Mouse (Mus musculus): Measurements from ENCODE around the gene Lin54. TPM values are rescaled to one million over a fixed set of nuclear protein-coding genes. Genes with fewer than 3 reads are reported as not detected.
"Not testable (repeated sequence)": the region's sequence is repeated elsewhere in the genome, so short reads cannot be mapped to it uniquely, and the experiment has no call there.

The Lin54 gene
- polyA plus RNA-seq, 1 experiment from 2014 or later, result 11.5 TPM

- Histone ChIP-seq H3K27ac (replicated peaks; ENCODE audit: low read depth, low read length) (no peak overlapping the region), H3K36me3 (ENCODE audit: control insufficient read depth, insufficient read depth, low read length) (peaks cover 5% of the 10 kb centered on the region; the same call in 1 of the 2 replicates), H3K9me3 (ENCODE audit: control insufficient read depth, low read length) (no peaks in the 10 kb centered on the region), H3K27me3 (ENCODE audit: control insufficient read depth, insufficient read depth, low read length) (no peaks in the 10 kb centered on the region), H3K4me3 (replicated peaks; ENCODE audit: low read depth, low read length) (no peak overlapping the region), H3K4me2 (ENCODE audit: low read length) (no peak overlapping the region), H3K4me1 (ENCODE audit: control insufficient read depth, insufficient read depth, low read length) (no peaks in the 10 kb centered on the region), H3K9ac (replicated peaks; ENCODE audit: low read length) (no peak overlapping the region)
- 97% methylated on average over 4 of the region's 4 CpGs for WGBS
- ATAC-seq (ENCODE audit: low FRiP score, low TSS enrichment) (no peak), DNase-seq (no peak)
Observed at GRCm38 (mm10) chr5:100437086-100437485, 63.4 kb downstream of the Lin54 start.

- Histone ChIP-seq H3K27me3 (ENCODE audit: control insufficient read depth, insufficient read depth, low read length) (no peaks in the 10 kb centered on the region), H3K9me3 (ENCODE audit: control insufficient read depth, low read length) (no peaks in the 10 kb centered on the region), H3K27ac (replicated peaks; ENCODE audit: low read depth, low read length) (no peak overlapping the region), H3K4me2 (ENCODE audit: low read length) (no peak overlapping the region), H3K36me3 (ENCODE audit: control insufficient read depth, insufficient read depth, low read length) (peaks cover 18% of the 10 kb centered on the region), H3K9ac (replicated peaks; ENCODE audit: low read length) (no peak overlapping the region), H3K4me1 (ENCODE audit: control insufficient read depth, insufficient read depth, low read length) (peaks cover 26% of the 10 kb centered on the region), H3K4me3 (replicated peaks; ENCODE audit: low read depth, low read length) (no peak overlapping the region)
- DNase-seq (no peak), ATAC-seq (ENCODE audit: low FRiP score, low TSS enrichment) (no peak)
- 72% methylated on average over 2 of the region's 2 CpGs for WGBS
Observed at GRCm38 (mm10) chr5:100430966-100431365, 69.5 kb downstream of the Lin54 start.

GRCm38 (mm10) chr5:100430076-100430390, 70.4 kb downstream of the Lin54 start:
- Histone ChIP-seq H3K9me3 (ENCODE audit: control insufficient read depth, low read length) (no peaks in the 10 kb centered on the region), H3K4me3 (replicated peaks; ENCODE audit: low read depth, low read length) (peak overlapping the region; percentile 78), H3K4me1 (ENCODE audit: control insufficient read depth, insufficient read depth, low read length) (peaks cover 26% of the 10 kb centered on the region), H3K27ac (replicated peaks; ENCODE audit: low read depth, low read length) (peak overlapping the region; percentile 83), H3K9ac (replicated peaks; ENCODE audit: low read length) (peak overlapping the region; percentile 89), H3K27me3 (ENCODE audit: control insufficient read depth, insufficient read depth, low read length) (no peaks in the 10 kb centered on the region), H3K4me2 (ENCODE audit: low read length) (peak overlapping the region; percentile 68), H3K36me3 (ENCODE audit: control insufficient read depth, insufficient read depth, low read length) (peaks cover 23% of the 10 kb centered on the region)
- DNase-seq (peak; percentile 25), ATAC-seq (ENCODE audit: low FRiP score, low TSS enrichment) (no peak)
- 5% methylated on average over 11 of the region's 11 CpGs for WGBS

GRCm38 (mm10) chr5:100429344-100430075, 70.9 kb downstream of the Lin54 start:
- Histone ChIP-seq H3K9me3 (ENCODE audit: control insufficient read depth, low read length) (no peaks in the 10 kb centered on the region), H3K4me2 (ENCODE audit: low read length) (peak overlapping the region; percentile 68), H3K27me3 (ENCODE audit: control insufficient read depth, insufficient read depth, low read length) (no peaks in the 10 kb centered on the region), H3K4me3 (replicated peaks; ENCODE audit: low read depth, low read length) (peak overlapping the region; percentile 78), H3K9ac (replicated peaks; ENCODE audit: low read length) (peak overlapping the region; percentile 89), H3K4me1 (ENCODE audit: control insufficient read depth, insufficient read depth, low read length) (peaks cover 28% of the 10 kb centered on the region), H3K36me3 (ENCODE audit: control insufficient read depth, insufficient read depth, low read length) (peaks cover 28% of the 10 kb centered on the region), H3K27ac (replicated peaks; ENCODE audit: low read depth, low read length) (peak overlapping the region; percentile 83)
- under 1% methylated on average over 53 of the region's 53 CpGs for WGBS
- peak; percentile 98 for DNase-seq
- ATAC-seq (ENCODE audit: low FRiP score, low TSS enrichment), result peak; percentile 100

- DNase-seq (peak; percentile 68), ATAC-seq (ENCODE audit: low FRiP score, low TSS enrichment) (peak; percentile 35)
- Histone ChIP-seq H3K27ac (replicated peaks; ENCODE audit: low read depth, low read length) (peak overlapping the region; percentile 83), H3K9ac (replicated peaks; ENCODE audit: low read length) (peak overlapping the region; percentile 89), H3K4me3 (replicated peaks; ENCODE audit: low read depth, low read length) (peak overlapping the region; percentile 78), H3K36me3 (ENCODE audit: control insufficient read depth, insufficient read depth, low read length) (peaks cover 35% of the 10 kb centered on the region), H3K4me2 (ENCODE audit: low read length) (peak overlapping the region; percentile 68), H3K27me3 (ENCODE audit: control insufficient read depth, insufficient read depth, low read length) (no peaks in the 10 kb centered on the region), H3K9me3 (ENCODE audit: control insufficient read depth, low read length) (no peaks in the 10 kb centered on the region), H3K4me1 (ENCODE audit: control insufficient read depth, insufficient read depth, low read length) (peaks cover 34% of the 10 kb centered on the region)
- 0% methylated on average over 20 of the region's 20 CpGs for WGBS
Observed at GRCm38 (mm10) chr5:100428734-100429343, 71.6 kb downstream of the Lin54 start.

GRCm38 (mm10) chr5:100428031-100428733, 72.3 kb downstream of the Lin54 start:
- Histone ChIP-seq H3K27me3 (ENCODE audit: control insufficient read depth, insufficient read depth, low read length) (no peaks in the 10 kb centered on the region), H3K9ac (replicated peaks; ENCODE audit: low read length) (peak overlapping the region; percentile 89), H3K27ac (replicated peaks; ENCODE audit: low read depth, low read length) (no peak overlapping the region), H3K9me3 (ENCODE audit: control insufficient read depth, low read length) (no peaks in the 10 kb centered on the region), H3K4me3 (replicated peaks; ENCODE audit: low read depth, low read length) (peak overlapping the region; percentile 78), H3K4me1 (ENCODE audit: control insufficient read depth, insufficient read depth, low read length) (peaks cover 37% of the 10 kb centered on the region), H3K36me3 (ENCODE audit: control insufficient read depth, insufficient read depth, low read length) (peaks cover 42% of the 10 kb centered on the region), H3K4me2 (ENCODE audit: low read length) (peak overlapping the region; percentile 68)
- no peak for ATAC-seq (ENCODE audit: low FRiP score, low TSS enrichment)
- WGBS, result 12% methylated on average over 5 of the region's 5 CpGs
- DNase-seq, result peak; percentile 23

GRCm38 (mm10) chr5:100427276-100427675, 73.2 kb downstream of the Lin54 start:
- 57% methylated on average over 9 of the region's 9 CpGs for WGBS
- Histone ChIP-seq H3K4me3 (replicated peaks; ENCODE audit: low read depth, low read length) (peak overlapping the region; percentile 78), H3K36me3 (ENCODE audit: control insufficient read depth, insufficient read depth, low read length) (peaks cover 51% of the 10 kb centered on the region), H3K4me2 (ENCODE audit: low read length) (peak overlapping the region; percentile 68), H3K4me1 (ENCODE audit: control insufficient read depth, insufficient read depth, low read length) (peaks cover 44% of the 10 kb centered on the region), H3K27ac (replicated peaks; ENCODE audit: low read depth, low read length) (no peak overlapping the region), H3K9ac (replicated peaks; ENCODE audit: low read length) (peak overlapping the region; percentile 89), H3K27me3 (ENCODE audit: control insufficient read depth, insufficient read depth, low read length) (no peaks in the 10 kb centered on the region), H3K9me3 (ENCODE audit: control insufficient read depth, low read length) (no peaks in the 10 kb centered on the region)
- DNase-seq, result no peak
- no peak for ATAC-seq (ENCODE audit: low FRiP score, low TSS enrichment)

GRCm38 (mm10) chr5:100425823-100426222, 74.6 kb downstream of the Lin54 start:
- not testable (repeated sequence) for H3K9ac ChIP-seq (replicated peaks; ENCODE audit: low read length); H3K9me3 ChIP-seq (ENCODE audit: control insufficient read depth, low read length); H3K4me2 ChIP-seq (ENCODE audit: low read length); H3K27ac ChIP-seq (replicated peaks; ENCODE audit: low read depth, low read length); H3K4me3 ChIP-seq (replicated peaks; ENCODE audit: low read depth, low read length); ATAC-seq (ENCODE audit: low FRiP score, low TSS enrichment); DNase-seq; H3K27me3 ChIP-seq (ENCODE audit: control insufficient read depth, insufficient read depth, low read length)
- 96% methylated on average over 2 of the region's 2 CpGs for WGBS
- Histone ChIP-seq H3K4me1 (ENCODE audit: control insufficient read depth, insufficient read depth, low read length) (peaks cover 44% of the 10 kb centered on the region), H3K36me3 (ENCODE audit: control insufficient read depth, insufficient read depth, low read length) (peaks cover 65% of the 10 kb centered on the region)
